Mouse (Mus musculus) v-Abl transformed pro-B cells (cell line): ENCODE data around the gene Use1.
"Not testable (repeated sequence)": the region's sequence is repeated elsewhere in the genome, so short reads cannot be mapped to it uniquely, and the experiment has no call there.

ENCODE experiments used
- in situ Hi-C, 2 experiments: fragments of 400-800 bp; cut with MboI; formaldehyde crosslinking; loops; one replicate each; pipeline ENCODE4 v1.15.1; 2025; ENCODE audit not compliant: unreplicated experiment in 2 of 2

Gene Use1

GRCm38 (mm10) chr8:71366771-71367528 is at the start of gene Use1:
Gene Use1, plus strand, starts transcription at chr8:71366848.
- in situ Hi-C loops: no loop called here

- in situ Hi-C loops: not testable (repeated sequence)
Measured at GRCm38 (mm10) chr8:71318610-71319009, 48.0 kb upstream of the Use1 start.

GRCm38 (mm10) chr8:71319760-71320159 is 46.9 kb upstream of the Use1 start:
- in situ Hi-C loops: not testable (repeated sequence)

- in situ Hi-C loops: no loop called here
Measured at GRCm38 (mm10) chr8:71322939-71323338, 43.7 kb upstream of the Use1 start.

- in situ Hi-C loops: no loop called here
Measured at GRCm38 (mm10) chr8:71324848-71325247, 41.8 kb upstream of the Use1 start.

- in situ Hi-C loops: not testable (repeated sequence)
Measured at GRCm38 (mm10) chr8:71337834-71338233, 28.8 kb upstream of the Use1 start.

- in situ Hi-C loops: no loop called here
Measured at GRCm38 (mm10) chr8:71340625-71341024, 26.0 kb upstream of the Use1 start.

GRCm38 (mm10) chr8:71346581-71346980 is 20.1 kb upstream of the Use1 start:
- in situ Hi-C loops: no loop called here

- in situ Hi-C loops: no loop called here
Measured at GRCm38 (mm10) chr8:71351117-71351516, 15.5 kb upstream of the Use1 start.

- in situ Hi-C loops: no loop called here
Measured at GRCm38 (mm10) chr8:71351520-71351919, 15.1 kb upstream of the Use1 start.

GRCm38 (mm10) chr8:71358026-71358425 is 8.6 kb upstream of the Use1 start:
- in situ Hi-C loops: no loop called here

GRCm38 (mm10) chr8:71367529-71368176 is 1.0 kb downstream of the Use1 start:
- in situ Hi-C loops: no loop called here

- in situ Hi-C loops: no loop called here
Measured at GRCm38 (mm10) chr8:71368366-71368765, 1.7 kb downstream of the Use1 start.

GRCm38 (mm10) chr8:71369040-71369718 is 2.5 kb downstream of the Use1 start:
- in situ Hi-C loops: no loop called here

GRCm38 (mm10) chr8:71370711-71371235 is 4.1 kb downstream of the Use1 start:
- in situ Hi-C loops: loop anchor here (5.0 to 10.0 kb wide), 3 partner anchors 37 to 476 kb away; partner anchors contain the start of genes Ankle1 (in 2 of the 2), Rpl18a (in 1 of the 2) and Slc5a5 (in 1 of the 2)

- in situ Hi-C loops: loop anchor here (5.0 to 10.0 kb wide), 3 partner anchors 36 to 477 kb away; partner anchors contain the start of genes Ankle1 (in 2 of the 2), Rpl18a (in 1 of the 2) and Slc5a5 (in 1 of the 2)
Measured at GRCm38 (mm10) chr8:71371236-71371848, 4.7 kb downstream of the Use1 start, which contains the start of gene Ocel1. Gene Ocel1, plus strand, starts transcription at chr8:71371298.

- in situ Hi-C loops: loop anchor here (5.0 to 10.0 kb wide), 3 partner anchors 35 to 478 kb away; partner anchors contain the start of genes Ankle1 (in 2 of the 2), Rpl18a (in 1 of the 2) and Slc5a5 (in 1 of the 2)
Measured at GRCm38 (mm10) chr8:71372427-71372826, 5.8 kb downstream of the Use1 start.

- in situ Hi-C loops: loop anchor here (5.0 to 10.0 kb wide), 3 partner anchors 34 to 478 kb away; partner anchors contain the start of genes Ankle1 (in 2 of the 2), Rpl18a (in 1 of the 2) and Slc5a5 (in 1 of the 2)
Measured at GRCm38 (mm10) chr8:71373000-71373399, 6.4 kb downstream of the Use1 start.

GRCm38 (mm10) chr8:71374616-71375206 is 8.1 kb downstream of the Use1 start:
- in situ Hi-C loops: loop anchor here (5.0 to 25.0 kb wide), 4 partner anchors 33 to 662 kb away; partner anchors contain the start of genes Ankle1 (in 2 of the 2), Gm3336 (in 1 of the 2), Iqcn (in 1 of the 2) and Pde4c (in 1 of the 2)
